Comparison of ENCODE assay signal across 31 mouse cellular contexts in the genomic region with DNA sequence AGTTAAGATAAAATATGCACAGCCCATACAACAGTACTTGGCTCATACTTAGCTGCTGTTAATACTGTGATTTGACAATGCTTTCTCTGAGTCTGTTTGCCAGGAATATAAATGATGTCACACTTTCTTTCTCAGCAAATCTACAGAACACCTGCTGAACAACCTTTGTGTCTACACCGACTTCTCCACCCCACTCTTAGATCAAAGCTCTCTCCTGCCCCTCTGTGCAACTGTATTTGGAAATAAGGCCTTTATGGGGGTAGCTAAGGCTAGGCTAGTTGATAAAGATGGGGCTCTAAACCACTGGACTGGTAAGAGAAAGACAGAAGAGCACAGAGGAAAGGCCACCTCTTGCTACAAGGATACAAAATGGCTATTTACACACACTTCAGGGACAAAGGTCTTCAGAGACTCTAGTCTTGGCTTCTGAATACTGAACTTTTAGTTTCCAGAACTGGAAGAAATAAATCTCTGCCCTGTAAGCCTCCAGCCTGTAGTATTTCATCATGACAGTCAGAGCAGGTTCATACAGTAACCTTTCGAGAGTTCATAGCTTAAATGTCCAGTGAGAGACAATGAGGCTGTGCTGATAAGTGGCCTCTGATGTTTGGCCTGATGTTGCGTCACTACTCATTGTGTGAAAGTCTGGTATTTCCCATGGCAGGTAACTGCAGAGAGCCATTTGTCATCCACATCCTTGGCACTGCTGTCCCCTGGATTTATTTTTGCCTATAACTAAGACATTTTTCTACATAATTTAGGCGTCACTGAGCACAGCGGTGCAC. TPM values are rescaled to one million over a fixed set of nuclear protein-coding genes. Genes with fewer than 3 reads are reported as not detected.
DNase-seq lines count a peak whose midpoint lies in the region; ATAC-seq and TF ChIP-seq lines count a peak whose summit lies in the region.
"Had no signal": no experiment of that assay in that cellular context is flagged by ENCODE, and none has a peak within 500 bp of the region (broad histone marks: within the 10 kb centered on the region; RNA-seq: fewer than 3 reads in every experiment).

No protein-coding gene starts in this region.

- no peak overlapping the region for H3K4me3 ChIP-seq in kidney, adult 2 months (ENCODE audit: insufficient read depth, low read depth, low read length)
- no peak overlapping the region for H3K4me3 ChIP-seq in C2C12 (ENCODE audit: insufficient read depth, poor library complexity, severe bottlenecking)
- H3K4me3 ChIP-seq in intestine, embryonic 14.5 days (ENCODE audit: low read depth, low read length): no peak overlapping the region
- H3K4me3 ChIP-seq: forebrain, embryonic 13.5 days; gastrocnemius, adult 2 months; heart, embryonic 13.5 days; limb, embryonic 10.5 days; limb, embryonic 15.5 days; liver, embryonic 15.5 days; midbrain, embryonic 10.5 days; neural tube, embryonic 12.5 days had no signal

- H3K27ac ChIP-seq in kidney, adult 2 months (ENCODE audit: insufficient read depth, low read depth, low read length): no peak overlapping the region
- H3K27ac ChIP-seq in intestine, embryonic 14.5 days (ENCODE audit: low read depth): no peak overlapping the region
- H3K27ac ChIP-seq: forebrain, embryonic 13.5 days; gastrocnemius, adult 2 months; heart, embryonic 13.5 days; hindbrain, embryonic 14.5 days; limb, embryonic 10.5 days; limb, embryonic 15.5 days; liver, embryonic 15.5 days; midbrain, embryonic 10.5 days; neural tube, embryonic 12.5 days had no signal

- no peaks in the 10 kb centered on the region for H3K79me2 ChIP-seq in C2C12 (ENCODE audit: control insufficient read depth, insufficient read depth)

- no peaks in the 10 kb centered on the region for H3K79me3 ChIP-seq in C2C12 (ENCODE audit: low read depth)

- H3K27me3 ChIP-seq in kidney, adult 2 months (replicated peaks; ENCODE audit: control insufficient read depth, insufficient read depth, low read length): 0 out of 2 replicates have a peak, but pooled peaks cover 1% of the 10 kb centered on the region
- H3K27me3 ChIP-seq in C2C12 (ENCODE audit: control insufficient read depth, insufficient read depth, insufficient read length): peaks cover 24% of the 10 kb centered on the region
- H3K27me3 ChIP-seq in intestine, embryonic 14.5 days (replicated peaks; ENCODE audit: control insufficient read depth, insufficient read depth, low read length): peaks cover 29% of the 10 kb centered on the region

- 0 out of 2 replicates have a peak, but pooled peaks have one; percentile 51 for ATAC-seq in intestine, embryonic 14.5 days (replicated peaks; ENCODE audit: low FRiP score, low TSS enrichment, low read depth)
- ATAC-seq: CD4-positive, CD25-positive, alpha-beta regulatory T cell, adult 4 months; forebrain, embryonic 13.5 days; midbrain, embryonic 16.5 days had no signal

- TF ChIP-seq POLR2A in kidney, adult 2 months (IDR thresholded peaks at IDR 0.05; ENCODE audit: low read depth, low read length): no peak

- H3ac ChIP-seq in C2C12 (ENCODE audit: control insufficient read depth, insufficient read length, low read depth): no peak overlapping the region

- no peaks in the 10 kb centered on the region for H3K36me3 ChIP-seq in kidney, adult 2 months (ENCODE audit: control insufficient read depth, insufficient read depth, low read length)
- H3K36me3 ChIP-seq in C2C12 (ENCODE audit: control insufficient read depth, insufficient read depth): no peaks in the 10 kb centered on the region
- no peaks in the 10 kb centered on the region for H3K36me3 ChIP-seq in intestine, embryonic 14.5 days (ENCODE audit: control insufficient read depth, insufficient read depth, low read length)
- H3K36me3 ChIP-seq: heart, embryonic 13.5 days; limb, embryonic 10.5 days; limb, embryonic 15.5 days; liver, embryonic 15.5 days; midbrain, embryonic 10.5 days; neural tube, embryonic 12.5 days had no signal

- TF ChIP-seq CTCF in kidney, adult 2 months (conservative IDR thresholded peaks at IDR 0.05; ENCODE audit: insufficient read depth, insufficient read length, low read depth, low read length): no peak
- TF ChIP-seq CTCF in C2C12 (IDR thresholded peaks at IDR 0.05; ENCODE audit: control insufficient read depth, insufficient read depth, insufficient read length): no peak

- DNase-seq in kidney, adult 2 months: peak; percentile 38
- no peak for DNase-seq in kidney, adult 8-10 months
- no peak for DNase-seq in intestine, embryonic 14.5 days (ENCODE audit: low spot score)
- DNase-seq in kidney, postnatal 36 days: peak; percentile 12 to 52
- DNase-seq in adrenal gland, postnatal 4 days (ENCODE audit: low spot score in 2 of 2): no peak
- no peak for DNase-seq in frontal cortex, postnatal 10 days (ENCODE audit: low spot score in 2 of 2)
- DNase-seq: adrenal gland, adult 2 months; adrenal gland, postnatal 36 days; cerebellum, adult 8-10 months; cerebellum, postnatal 36 days; gastrocnemius, adult 2 months; heart, postnatal 10 days; layer of hippocampus, adult 9-11 months; lung, embryonic 14.5 days; right cerebral cortex, adult 18-20 months; spleen, adult 18-20 months; thymus, adult 2 months; thymus, postnatal 36 days had no signal

- H3K9me3 ChIP-seq in intestine, embryonic 14.5 days (ENCODE audit: control insufficient read depth, low read length): no peaks in the 10 kb centered on the region
- H3K9me3 ChIP-seq: forebrain, embryonic 13.5 days; heart, embryonic 13.5 days; limb, embryonic 10.5 days; limb, embryonic 15.5 days; liver, embryonic 15.5 days; midbrain, embryonic 10.5 days; neural tube, embryonic 12.5 days had no signal

- no peaks in the 10 kb centered on the region for H3K4me1 ChIP-seq in kidney, adult 2 months (ENCODE audit: control insufficient read depth, insufficient read depth, low read length)
- H3K4me1 ChIP-seq in intestine, embryonic 14.5 days (replicated peaks; ENCODE audit: control insufficient read depth, insufficient read depth, low read length): no peaks in the 10 kb centered on the region

- H3K9ac ChIP-seq in intestine, embryonic 14.5 days (ENCODE audit: low read length): no peak overlapping the region
- H3K9ac ChIP-seq: forebrain, embryonic 13.5 days; heart, embryonic 13.5 days; hindbrain, embryonic 14.5 days; limb, embryonic 15.5 days; liver, embryonic 15.5 days; lung, embryonic 14.5 days; neural tube, embryonic 12.5 days had no signal

- no peak overlapping the region for H3K4me2 ChIP-seq in intestine, embryonic 14.5 days (ENCODE audit: low read length)
- H3K4me2 ChIP-seq: forebrain, embryonic 13.5 days; heart, embryonic 13.5 days; hindbrain, embryonic 14.5 days; limb, embryonic 15.5 days; liver, embryonic 15.5 days; lung, embryonic 14.5 days; neural tube, embryonic 12.5 days had no signal

- WGBS in kidney, adult 2 months: 74% methylated on average over 5 of the region's 5 CpGs
- 73% methylated on average over 5 of the region's 5 CpGs for WGBS in intestine, embryonic 14.5 days

TF ChIP-seq in C2C12, 6 proteins besides CTCF, POLR2A, EP300 and RAD21:
- TF ChIP-seq USF1 (IDR thresholded peaks at IDR 0.05; ENCODE audit: low read depth) (no peak), MAX (IDR thresholded peaks at IDR 0.05) (no peak), CEBPB (IDR thresholded peaks at IDR 0.05; ENCODE audit: low read depth) (peak; percentile 14), MYOG (IDR thresholded peaks at IDR 0.05; ENCODE audit: control insufficient read depth, extremely low read depth, insufficient read length) (no peak), MYOD1 (IDR thresholded peaks at IDR 0.05; ENCODE audit: control insufficient read depth, insufficient read length, low read depth) (no peak), FOSL1 (IDR thresholded peaks at IDR 0.05; ENCODE audit: insufficient read depth, low read length, poor library complexity, severe bottlenecking) (no peak)

RNA-seq across cellular contexts. Expression of a gene that starts 2.4 kb away (rescaled TPM):
- polyA plus RNA-seq in kidney, adult 2 months (2012; rRNA removed): 3.7 and 4.0 TPM in 2 replicates
- polyA plus RNA-seq in C2C12 (2012; fragmentation: generic; extraction: Trizol): 0.19 TPM
- 10.2 and 11.0 TPM in 2 replicates for polyA plus RNA-seq in intestine, embryonic 14.5 days (2014; fragmentation: Nextera tagmentation; extraction: Ambion mirVana)
- 10 to 100 TPM; 11.0 to 12.8 TPM for total RNA-seq in adrenal gland, postnatal 4 days (2021)
- total RNA-seq: hematopoietic stem cell, adult 5-6 weeks; megakaryocyte progenitor cell, adult 5-6 weeks had no signal
- polyA plus RNA-seq: CD4-positive, CD25-positive, alpha-beta regulatory T cell, adult 4 months had no signal

Comparison
In these comparisons a context has a peak if more than half of its experiments do, and no peak if none do; other contexts are left out.
1. DNase-seq: peak in kidney, adult 2 months (single experiment) and kidney, postnatal 36 days (2 of 2); none in kidney, adult 8-10 months (0 of 2), intestine, embryonic 14.5 days (single experiment), adrenal gland, postnatal 4 days (0 of 2) and frontal cortex, postnatal 10 days (0 of 2).